Mouse (Mus musculus): ENCODE measurements at regions not wholly inside any gene's neighbourhood (a gene's known extent, or its start where the extent isn't known, plus 50 kb on each side); places are given as distances from the start of the nearest gene placed in this dataset.

DNA sequence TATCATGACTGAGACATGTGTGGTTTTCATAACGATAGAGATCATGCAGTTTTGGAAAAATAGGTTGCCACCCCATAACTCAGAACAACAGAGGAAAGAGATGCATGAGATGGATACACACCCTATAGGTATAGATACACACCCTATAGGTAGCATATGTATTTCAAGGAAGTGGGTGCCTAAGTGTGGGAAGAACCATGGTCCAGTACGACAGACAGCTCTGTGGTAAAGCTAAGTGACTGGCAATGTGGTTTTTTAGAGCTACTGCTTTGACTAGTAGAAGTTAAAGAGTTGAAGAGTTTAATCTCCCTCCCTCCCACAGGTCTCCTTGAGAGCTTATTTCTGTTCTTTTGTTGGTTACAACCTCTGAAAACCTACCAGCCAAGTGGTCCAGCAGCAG lies 60.2 kb upstream of the Clint1 start:
- no peak for DNase-seq (ENCODE audit: low spot score)

DNA sequence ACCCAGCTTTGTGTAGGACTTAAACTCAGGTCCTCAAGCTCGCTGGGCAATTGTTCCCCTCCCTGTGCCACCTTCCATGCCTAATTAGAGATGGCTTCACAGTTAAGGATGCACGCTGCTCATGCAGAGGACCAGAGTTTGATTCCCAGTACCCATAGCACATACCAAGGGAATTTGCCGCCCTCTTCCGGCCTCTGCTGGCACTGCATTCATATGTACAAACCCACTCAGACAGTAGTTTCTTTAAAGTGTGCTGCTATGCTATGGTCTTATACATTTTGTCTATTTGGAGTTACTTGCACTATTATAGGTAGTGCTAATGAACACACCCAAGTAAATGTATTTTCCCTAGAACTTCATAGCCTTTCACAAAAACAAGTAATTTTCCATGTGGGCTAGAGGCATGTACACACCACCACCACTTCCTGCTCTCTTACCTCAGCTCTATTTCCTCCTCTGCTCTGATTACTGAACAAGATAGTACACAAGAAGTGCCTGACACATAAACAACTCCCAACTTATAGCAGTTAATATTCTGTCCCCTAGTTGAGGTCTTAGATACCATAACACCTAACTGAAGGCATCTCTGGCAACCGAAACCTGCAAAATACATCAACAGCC lies 57.4 kb upstream of the Clint1 start:
- no peak for DNase-seq (ENCODE audit: low spot score)

DNA sequence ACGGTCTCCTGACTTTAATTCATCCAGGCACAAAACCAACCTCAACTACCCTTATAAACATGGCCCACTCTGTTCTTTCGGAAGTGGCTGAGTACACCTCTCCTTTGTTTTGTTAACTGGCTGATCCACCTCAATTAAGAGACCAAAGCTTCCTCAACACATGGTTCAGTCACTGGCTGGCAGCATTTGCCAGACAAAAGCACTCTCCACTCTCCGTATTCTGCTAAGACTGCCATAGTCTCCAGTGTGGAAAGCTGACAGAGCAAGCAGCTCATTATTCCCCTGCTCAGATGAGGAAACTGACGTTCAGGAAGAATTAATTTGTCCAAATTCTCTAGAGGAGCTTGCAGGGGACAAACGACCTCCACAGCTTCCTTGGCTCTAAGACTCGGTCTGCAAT lies 56.5 kb upstream of the Clint1 start:
- no peak for DNase-seq (ENCODE audit: low spot score)

DNA sequence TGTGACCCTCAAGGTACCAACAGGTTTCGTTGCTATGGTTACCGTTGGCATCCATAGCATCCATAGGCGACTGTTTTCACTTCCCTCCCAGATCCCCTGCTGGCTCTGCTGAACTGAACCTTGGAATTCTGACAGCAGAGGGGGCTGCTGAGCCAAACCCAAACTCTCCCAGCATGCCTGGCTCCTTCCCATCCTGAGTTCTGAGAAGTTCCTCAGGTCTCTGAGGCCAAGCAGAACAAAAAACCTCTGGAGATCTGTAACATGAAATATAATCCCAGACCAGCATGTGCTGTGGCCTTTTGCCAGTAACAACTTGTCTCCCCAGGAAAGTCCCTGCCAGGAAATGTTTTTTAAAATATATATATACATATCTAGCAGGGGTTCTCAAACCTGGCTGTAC lies 56.1 kb upstream of the Clint1 start:
- peak; percentile 79 for DNase-seq (ENCODE audit: low spot score)

DNA sequence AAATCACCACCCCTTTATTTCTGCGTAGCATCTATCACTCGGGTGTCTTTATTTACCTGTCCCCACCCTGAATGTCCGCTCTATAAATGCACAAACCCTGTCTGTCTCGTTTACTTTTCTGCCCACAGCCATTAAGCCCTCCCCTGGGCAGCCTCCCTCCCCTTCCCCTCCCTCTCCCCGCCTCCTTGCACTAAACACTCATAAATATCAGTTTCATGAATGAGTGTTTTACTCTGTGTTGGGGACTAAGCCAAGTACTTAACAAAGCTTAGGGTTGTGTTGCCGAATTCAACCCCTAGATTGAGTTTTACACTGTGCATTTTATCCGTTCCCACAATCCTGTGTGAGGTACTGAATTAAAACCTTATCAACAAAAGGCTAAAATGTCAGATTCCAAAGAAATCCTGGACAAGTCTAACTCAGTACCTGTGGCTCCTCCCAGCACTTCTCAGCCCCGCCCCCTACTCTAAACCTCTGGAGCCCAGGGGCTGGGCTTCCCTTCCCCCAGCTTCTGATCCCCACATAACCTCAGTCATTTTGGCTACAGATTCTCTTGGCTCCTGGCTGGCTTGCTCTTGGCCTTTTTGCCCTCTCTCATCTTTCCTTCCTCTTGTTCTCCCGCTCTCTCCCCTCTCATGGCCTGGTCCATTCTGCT lies 52.0 kb upstream of the Clint1 start:
- no peak for DNase-seq (ENCODE audit: low spot score)

Measured in urinary bladder, postnatal 14 days (tissue).